Mouse (Mus musculus): ENCODE results near the gene Mustn1. TPM values are rescaled to one million over a fixed set of nuclear protein-coding genes. Genes with fewer than 3 reads are reported as not detected.

Gene Mustn1
- 1 to 10 TPM; 3.0 to 4.4 TPM for total RNA-seq (2023)

DNA sequence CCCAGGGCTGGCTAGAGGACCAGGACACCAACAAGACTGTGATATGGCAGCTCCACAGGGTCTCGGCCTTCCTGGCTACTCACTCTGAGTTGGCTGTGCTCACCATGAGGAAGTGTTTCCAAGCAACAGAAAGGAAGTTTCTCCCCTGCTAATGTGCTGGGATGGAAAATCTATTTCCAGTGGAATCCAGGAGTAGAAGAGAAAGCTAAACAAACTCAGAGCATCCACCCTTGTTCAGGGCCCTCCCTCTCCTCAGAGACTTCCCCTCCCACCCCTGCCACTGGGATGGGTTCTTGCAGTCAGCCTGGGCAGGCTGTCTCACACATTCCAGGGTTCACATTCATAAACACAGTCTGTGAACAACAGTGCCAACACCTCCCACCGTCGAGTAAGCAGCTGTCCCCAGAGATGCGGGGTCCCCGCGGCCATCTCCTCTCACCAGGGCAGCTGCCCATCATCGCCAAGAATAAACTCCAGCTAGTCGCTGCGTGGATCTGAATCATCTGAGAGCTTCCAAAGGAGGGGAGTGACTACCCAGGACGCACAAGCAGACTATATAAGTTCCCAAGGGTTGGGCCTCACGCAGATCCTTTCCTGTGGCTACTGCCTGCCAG is at the start of gene Mustn1:
TSS of gene Mustn1 (plus strand) at position 243 of the 614 bp plus-strand sequence.

DNA sequence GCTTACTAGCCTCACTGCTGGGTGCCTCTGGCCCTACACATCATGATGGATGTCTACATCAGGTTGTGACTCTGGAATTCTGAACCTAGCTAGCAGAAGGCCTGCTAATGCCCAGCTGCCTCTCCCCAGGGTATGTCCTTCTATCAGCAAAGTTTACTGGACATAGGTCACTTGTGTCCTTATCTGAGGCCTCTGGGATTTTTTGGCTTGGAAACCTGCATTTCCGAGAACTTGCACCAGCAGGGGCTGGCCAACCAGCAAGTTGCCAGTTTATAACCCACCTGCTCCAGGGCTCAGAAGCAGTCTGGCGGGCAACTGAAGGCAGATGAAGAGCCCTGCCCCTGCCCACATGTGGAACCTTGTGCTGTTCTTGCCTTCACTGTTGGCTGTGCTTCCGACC is 7.2 kb downstream of the Mustn1 start, which contains the start of gene Itih4:
TSS of gene Itih4 (plus strand) at position 273 of the 400 bp plus-strand sequence.

DNA sequence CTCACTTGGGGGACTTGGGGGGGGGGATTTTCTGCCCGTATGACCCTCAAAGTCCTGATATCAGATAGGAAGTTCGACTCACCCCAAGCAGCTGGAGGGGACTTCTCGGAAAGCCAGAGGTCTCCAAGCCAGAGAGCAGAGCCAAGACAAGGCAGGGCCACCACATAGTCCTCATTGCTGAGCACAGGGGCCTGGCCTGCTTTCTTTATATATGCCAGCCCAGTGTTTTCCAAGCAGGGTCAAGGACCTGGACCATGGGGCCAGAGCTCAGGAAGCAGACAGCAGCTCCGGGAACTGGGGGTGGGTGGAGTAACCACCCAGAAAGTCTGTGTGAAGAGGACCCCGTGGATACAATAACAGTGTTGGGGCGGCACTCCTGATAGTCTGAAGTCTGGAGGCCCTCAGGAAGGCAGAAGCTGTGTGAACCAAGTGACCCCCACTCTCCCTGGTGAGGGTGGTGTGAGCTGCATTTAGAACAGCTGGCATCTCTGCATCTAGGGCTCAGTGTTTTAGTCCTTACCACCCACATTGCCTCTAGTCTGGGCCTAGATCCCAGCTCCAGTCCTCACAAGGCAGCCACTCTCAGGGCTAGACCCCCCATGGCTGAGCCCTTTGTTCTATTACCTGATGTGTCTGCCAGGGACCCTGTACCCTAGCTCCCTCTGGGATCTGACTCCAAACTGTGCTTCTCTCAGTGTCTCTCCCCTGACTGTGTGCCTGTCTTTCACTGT is 44.5 kb downstream of the Mustn1 start, which contains the start of gene Itih3:
TSS of gene Itih3 (minus strand) at position 386 of the 731 bp plus-strand sequence.

Other genes with a start within 250 kb of the Mustn1 start
- 10 to 100 TPM; 14.4 to 18.9 TPM for gene Rft1, start 224.8 kb upstream of the Mustn1 start, total RNA-seq (2023)
- gene Sfmbt1, start 164.4 kb upstream of the Mustn1 start, total RNA-seq (2023), result 10 to 100 TPM; 12.5 to 14.1 TPM
- 10 to 100 TPM; 16.1 to 16.2 TPM for gene Tmem110, start 53.6 kb upstream of the Mustn1 start, total RNA-seq (2023)
- under 1 TPM in 1 of 2 experiments, not detected in 1; 0.41 TPM for gene Itih4, start 7.3 kb downstream of the Mustn1 start, total RNA-seq (2023)
- gene Itih3, start 44.6 kb downstream of the Mustn1 start, total RNA-seq (2023), result not detected
- gene Itih1, start 64.1 kb downstream of the Mustn1 start, total RNA-seq (2023), result not detected
- 1 to 10 TPM; 4.5 to 4.9 TPM for gene Nek4, start 72.2 kb downstream of the Mustn1 start, total RNA-seq (2023)
- 10 to 100 TPM in 1 of 2 experiments, 1 to 10 TPM in 1; 8.8 to 13.1 TPM for gene Glt8d1, start 122.2 kb downstream of the Mustn1 start, total RNA-seq (2023)
- gene Spcs1, start 122.5 kb downstream of the Mustn1 start, total RNA-seq (2023), result 100 to 1,000 TPM in 1 of 2 experiments, 10 to 100 TPM in 1; 98.0 to 122 TPM
- gene Pbrm1, start 139.9 kb downstream of the Mustn1 start, total RNA-seq (2023), result 10 to 100 TPM; 79.8 to 85.7 TPM
- gene Gnl3, start 140.0 kb downstream of the Mustn1 start, total RNA-seq (2023), result 100 to 1,000 TPM; 279 to 306 TPM
- gene Smim4, start 249.8 kb downstream of the Mustn1 start, total RNA-seq (2023), result 10 to 100 TPM; 49.3 to 61.1 TPM

Data from T-cell, adult 66 days (primary cell).